Mouse (Mus musculus): ENCODE measurements around the gene Samhd1.

The Samhd1 gene

DNA sequence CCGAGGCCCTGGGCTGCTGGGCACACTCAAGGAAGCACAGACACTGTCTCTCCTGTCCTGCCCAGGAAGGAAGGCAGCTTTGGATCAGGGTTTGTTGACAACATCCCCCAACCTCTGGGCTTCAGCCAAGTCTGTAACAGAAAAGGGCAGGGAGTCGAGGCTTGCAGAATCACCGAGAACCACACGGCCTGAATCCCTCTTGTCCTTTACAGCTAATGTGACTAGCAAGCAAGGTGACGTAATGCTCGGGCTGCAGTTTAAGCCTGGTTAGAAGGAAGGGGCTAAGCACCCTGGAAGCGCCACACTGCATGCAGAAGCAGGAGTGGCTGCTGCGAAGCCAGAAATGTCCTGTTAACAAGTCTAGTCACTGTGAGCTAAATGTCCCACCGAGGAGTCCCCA is 64.7 kb downstream of the Samhd1 start:
- no peak for DNase-seq

DNA sequence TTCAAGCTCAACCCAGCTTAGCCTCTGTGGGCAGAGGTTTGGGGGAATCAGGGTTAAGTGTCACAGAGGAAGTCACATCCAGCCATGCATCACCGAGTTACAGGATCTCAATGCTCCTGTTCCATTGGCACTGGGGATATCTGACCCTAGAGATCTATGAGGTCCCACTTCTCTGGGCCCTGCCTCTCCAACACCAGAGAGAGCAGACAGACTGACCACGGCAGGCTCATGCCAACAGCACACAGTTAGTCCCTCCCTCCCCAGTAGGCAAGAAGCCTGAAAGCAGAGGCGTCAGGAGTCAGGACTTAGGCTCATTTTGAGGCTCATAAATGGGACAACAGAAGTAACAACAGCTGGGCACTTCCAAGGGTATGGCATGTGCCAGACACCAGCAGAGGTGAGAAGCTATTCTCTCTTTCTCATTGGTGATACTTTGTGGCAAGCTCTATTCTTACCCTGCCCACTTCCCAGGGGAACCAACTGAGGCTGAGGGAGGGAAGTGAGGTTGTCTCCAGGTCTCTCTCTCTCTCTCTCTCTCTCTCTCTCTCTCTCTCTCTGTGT is 65.2 kb downstream of the Samhd1 start:
- DNase-seq = no peak

DNA sequence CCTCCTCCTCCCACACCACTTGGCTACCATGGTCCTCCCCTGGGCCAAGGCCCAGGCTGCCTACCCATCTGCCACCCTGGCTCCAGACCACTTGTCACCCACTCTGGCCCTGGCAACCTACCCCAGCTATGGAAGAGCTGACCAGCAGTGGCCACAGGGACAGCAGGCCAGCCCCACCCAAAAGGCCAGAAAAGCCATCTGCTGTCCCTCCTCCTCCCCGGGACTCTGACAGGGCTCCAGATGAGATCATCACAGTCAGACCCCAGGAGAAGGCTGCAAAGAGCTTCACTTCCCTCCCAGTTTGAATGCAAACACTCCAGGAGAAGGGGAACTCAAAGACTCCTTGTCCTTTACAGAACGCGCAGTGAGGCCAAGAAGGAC is 65.7 kb downstream of the Samhd1 start:
- DNase-seq = no peak

DNA sequence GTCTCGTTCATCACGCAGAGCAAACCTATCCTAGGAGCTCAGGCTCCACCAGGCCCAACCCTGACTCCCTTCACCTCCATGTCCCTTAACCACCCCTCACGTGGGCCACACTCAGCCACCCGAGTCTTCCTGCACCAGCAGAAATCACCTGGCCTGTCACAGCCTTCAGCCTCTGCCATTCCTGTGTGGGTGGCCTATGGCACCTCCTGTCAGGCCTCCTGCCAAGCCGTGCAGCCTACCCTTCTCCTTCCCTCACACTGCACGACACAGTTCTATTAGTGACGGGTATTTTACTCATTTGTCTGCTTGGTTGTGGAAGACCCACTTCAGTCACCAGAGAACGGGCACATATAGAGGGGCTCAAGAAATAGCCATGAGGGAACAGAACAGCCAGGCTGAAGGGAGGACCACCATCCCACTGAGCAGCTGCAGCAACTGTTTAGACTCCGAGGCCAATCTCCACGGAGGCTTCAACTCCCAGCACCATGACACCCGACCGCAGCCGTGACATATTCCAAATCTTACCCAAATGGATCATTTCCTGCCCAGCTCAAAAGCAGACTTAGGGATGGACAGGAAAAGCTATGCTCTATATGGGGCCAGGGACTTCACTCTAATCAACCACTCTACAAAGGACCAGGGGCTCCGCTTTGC is 66.2 kb downstream of the Samhd1 start:
- no peak for DNase-seq

DNA sequence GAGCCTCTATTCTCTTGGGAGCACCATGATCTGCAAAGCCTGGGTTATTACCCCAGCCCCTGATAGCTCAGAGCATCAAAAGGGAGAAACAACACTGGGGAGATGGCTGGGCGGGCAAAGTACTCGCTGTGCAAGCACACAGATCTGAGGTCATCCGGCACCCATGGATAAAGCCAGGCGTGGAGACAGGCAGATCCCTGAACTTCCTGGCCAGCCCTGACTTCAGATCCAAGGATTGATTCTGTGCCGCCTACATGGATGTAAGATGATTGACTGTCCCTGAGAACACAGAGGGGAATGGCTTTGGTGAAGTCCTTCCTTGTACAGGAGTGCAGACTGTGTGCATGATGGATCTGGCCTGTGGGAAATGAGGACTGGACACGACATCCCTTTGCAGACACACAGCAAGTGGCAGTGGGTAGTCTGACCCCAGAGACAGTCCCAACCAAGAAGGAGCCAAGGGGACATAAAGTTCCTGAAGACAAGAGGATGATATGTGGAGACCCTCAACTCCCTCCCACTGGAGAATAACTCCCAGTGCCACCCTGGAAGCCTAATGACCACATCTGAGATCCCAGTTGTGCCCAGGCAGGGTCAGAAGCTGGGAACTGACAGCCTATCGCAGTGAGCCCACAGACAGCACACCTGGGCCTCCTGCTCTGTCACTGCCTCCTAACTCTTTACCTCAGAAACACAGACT is 68.2 kb downstream of the Samhd1 start:
- no peak for DNase-seq

DNA sequence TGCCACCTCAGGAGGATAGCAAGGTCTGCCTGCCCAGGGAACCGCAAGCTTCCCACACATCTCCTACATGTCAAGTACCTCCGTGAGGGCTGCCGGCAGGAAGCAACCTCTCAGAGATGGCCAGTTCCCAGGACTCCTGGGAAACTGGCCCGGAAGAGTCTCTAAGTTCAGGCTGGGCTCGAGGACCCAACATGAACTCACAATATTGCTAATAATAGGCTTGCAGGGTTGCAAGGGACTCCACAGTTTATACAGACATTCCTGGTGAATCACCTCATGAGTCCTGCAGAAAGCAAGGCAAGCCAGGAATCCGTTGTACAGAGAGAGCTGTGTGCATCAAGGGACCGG is 69.2 kb downstream of the Samhd1 start:
- no peak for DNase-seq

DNA sequence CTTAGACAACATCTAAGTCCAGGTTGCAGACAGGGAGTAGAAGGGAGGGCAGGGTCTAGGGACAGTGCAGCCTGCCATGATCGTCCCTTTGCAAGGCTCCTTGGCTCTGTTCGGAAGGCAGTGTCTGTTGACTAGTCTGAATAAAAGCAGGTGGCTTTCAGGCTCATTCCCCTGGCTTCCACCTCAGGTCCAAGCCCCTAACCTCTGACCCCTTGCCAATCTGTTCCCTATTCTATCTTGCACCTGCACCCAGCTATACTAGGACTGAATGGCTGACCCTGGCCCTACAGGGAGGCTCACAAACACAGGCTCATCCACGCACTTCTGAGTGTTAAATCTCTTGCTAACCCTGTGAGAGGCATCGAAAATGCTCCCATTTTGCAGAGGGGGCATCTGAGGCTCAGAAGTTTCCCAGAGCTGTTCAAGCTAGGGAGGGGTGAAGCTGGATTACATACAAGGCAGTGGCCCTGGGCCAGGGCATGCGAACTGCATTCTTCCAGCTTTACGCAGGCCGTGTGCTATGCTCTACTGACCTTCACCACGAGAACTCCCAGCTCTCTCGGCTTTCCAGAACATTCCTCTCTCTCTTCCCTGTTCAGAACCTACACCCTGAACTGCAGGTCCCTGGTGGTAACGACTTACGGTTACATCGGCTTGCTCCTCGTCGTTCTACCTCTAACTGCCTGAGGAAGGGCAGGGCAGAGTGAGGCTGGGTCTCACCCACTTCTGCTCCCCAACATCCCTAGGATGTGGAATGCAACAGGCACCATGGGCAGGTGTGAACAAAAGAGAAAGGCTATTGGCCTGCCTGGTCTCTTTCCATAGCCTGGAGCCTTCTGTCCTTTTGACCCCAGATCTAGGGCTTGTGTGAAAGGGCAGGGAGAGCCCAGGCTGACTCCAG is 69.8 kb downstream of the Samhd1 start:
- DNase-seq = no peak

DNA sequence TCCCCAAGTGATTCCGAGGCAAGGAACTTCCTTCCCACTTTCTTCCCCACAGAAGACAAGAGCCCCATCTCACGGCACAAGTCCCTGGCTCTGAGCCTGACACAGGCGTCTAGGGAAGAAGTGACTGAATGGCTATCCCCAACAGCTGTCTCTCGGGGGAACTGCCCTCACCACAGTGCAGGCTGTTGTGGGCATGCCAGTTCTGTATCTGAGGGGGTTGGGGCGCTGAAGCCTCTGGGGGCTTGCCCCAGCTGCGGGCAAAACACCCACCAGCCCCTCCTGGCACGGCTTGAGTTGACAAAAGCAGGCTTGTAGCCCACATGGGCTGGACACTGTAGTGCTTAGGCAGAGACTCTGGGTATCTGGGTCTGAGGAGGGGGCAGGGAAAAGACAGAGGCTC is 70.9 kb downstream of the Samhd1 start:
- DNase-seq = no peak

DNA sequence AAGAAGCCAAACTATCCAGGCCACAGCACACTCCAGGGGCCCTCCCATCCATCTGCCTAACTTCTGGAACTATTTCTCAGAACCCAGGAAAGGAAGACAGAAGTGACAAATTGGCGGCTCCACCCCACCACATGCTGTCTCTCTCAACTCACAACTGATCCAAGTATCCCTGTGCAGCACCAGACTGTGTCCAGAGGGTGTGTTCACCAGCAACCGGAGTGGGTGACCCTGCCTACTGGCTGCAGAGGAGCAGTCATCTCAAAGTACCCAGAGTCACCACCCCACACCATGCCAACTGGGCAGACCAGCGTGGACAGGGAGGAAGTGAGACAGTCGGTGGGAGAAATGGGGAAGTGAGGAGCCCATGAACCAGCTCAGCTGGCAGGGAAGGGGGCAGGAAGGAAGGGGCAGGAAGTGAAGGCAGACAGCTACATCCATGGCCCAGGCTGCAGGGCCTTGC is 71.8 kb downstream of the Samhd1 start:
- DNase-seq = peak; percentile 12

DNA sequence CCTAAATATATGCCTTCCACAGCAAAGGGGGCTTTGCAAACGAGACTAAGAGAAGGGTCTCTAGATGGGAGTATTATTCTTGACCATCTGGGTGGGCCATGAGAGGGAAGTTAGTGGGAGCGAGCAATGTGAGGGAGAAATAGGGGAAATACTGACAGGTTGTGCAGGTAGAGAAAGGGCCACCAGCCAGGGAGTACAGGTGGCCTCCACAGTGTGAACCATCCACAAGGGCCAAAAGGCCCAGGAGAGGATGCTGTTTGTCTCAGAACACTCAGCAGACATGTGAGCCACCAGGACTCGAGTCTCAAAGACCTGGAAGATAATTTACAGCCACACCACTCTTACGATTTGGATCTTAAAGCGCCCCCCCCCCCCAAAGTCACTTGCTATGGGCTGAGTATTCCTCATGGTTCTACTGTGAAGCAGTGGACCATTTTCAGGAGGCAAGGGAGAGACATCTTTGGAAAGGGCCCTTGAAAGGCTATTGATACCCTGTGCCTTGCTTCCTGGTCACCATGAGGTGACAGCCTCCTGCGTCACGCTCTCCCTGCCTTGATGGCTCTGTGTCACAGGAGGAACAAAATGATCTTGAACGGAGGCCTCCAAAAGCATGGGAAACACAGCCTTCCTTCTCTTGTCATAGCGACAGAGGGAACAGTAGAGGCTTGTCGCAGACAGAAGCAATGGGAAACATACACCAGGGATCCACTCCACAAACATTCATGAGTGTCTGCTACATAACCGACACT is 74.3 kb downstream of the Samhd1 start:
- no peak for DNase-seq

DNA sequence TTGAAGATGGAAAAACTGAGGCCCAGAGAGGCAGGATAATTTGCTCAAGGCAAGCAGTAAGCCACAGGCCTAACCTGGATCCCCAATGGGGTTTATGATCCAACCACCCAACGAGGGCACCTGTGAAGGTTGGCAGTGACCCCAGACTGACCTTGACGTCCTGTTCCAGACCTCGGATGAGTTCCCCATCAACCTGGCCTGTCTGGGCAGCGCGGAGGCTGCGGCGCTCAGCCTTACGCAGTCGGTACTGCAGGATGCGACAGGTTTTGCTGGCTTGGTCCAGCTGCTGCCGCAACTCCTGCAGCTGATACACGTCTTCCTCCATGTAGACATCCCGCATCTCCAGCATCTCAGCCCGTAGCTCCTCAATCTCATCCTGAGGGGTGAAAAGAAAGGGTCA is 75.0 kb downstream of the Samhd1 start:
- no peak for DNase-seq

DNA sequence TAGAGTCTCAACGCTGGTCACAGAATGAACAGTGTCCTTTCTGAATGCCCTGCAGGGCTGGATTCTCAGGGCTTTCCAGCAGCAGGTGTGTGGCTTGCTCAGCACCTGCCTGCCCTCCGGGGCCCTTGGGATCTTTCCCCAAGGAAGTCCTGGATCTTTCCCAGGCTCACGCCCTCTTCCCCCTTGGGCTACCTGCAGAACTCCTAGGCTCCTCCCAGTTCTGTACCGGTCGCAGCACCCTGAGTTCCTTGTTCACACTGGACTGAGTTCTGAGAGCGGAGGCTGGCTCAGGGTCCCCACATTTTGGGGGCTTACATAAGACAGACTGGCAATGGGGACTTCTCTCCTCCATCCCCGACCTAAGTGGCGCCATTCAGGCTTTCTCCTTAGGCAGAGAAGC is 75.9 kb downstream of the Samhd1 start:
- DNase-seq = no peak

DNA sequence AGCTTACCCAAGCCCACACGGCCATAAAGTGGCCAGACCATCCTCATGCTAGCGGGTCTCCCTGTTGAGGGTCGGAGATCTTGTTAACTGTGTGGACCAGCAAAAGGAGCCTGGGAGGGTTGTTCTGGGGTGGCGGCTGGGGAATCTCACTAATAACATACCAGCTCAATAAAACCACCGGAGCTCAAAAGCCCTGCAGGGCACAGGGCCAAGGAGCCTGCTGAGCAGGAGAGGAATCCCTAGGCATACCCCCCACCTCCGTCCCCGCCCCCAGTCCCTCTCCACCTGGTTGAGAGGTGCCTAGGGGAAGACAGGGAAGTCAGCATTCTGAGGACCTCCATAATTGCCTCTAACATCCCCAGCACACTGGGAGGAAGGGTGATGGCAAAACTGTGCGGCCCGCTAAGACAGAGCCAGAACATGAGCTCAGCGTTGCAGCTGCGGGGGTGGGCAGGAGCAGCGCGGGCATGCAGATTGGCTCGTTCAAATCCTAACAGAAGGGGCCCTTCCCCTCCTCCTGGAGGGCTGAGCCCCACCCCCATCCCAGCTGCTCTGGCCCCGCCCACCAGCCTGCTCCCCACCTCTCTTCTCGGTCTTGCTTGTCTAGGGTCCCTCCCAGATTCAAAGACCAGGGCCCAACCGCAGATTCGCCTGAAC is 76.6 kb downstream of the Samhd1 start:
- DNase-seq = peak; percentile 67

DNA sequence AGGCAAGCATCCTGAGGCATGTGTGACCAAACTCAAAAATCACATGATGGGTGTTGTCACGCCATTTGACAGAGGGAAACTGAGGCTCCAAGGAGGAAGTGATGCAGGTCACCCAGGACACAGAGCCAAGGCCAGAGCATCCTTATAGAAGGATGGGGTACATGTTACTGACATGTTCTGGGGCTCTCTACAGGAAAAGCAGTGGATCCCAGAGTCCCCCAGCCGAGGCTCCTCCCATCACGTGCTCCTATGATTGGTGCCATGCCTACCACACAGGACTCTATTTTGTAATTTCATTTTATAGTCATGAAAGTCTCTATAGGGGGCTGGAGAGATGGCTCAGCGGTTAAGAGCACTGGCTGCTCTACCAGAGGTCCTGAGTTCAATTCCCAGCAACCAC is 77.3 kb downstream of the Samhd1 start:
- no peak for DNase-seq

DNA sequence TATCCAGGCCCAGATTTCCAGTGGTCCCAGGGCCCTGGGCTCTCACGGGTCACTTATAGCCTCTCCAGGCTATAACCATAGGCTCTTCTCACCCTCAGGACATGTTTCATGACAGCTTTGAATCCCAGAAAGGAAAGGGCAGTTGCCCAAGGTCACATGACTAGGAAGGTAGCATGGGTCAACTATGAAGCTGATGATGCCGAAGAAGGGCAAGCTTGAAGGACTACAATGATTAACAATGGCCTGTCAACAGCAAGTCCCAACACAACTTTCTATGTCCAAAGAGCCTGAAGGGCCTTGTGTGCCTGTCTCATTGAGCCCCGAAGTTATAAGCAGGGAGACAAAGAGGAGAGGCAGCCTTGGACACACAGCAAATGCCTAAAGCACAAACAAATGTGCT is 77.9 kb downstream of the Samhd1 start:
- DNase-seq = no peak

DNA sequence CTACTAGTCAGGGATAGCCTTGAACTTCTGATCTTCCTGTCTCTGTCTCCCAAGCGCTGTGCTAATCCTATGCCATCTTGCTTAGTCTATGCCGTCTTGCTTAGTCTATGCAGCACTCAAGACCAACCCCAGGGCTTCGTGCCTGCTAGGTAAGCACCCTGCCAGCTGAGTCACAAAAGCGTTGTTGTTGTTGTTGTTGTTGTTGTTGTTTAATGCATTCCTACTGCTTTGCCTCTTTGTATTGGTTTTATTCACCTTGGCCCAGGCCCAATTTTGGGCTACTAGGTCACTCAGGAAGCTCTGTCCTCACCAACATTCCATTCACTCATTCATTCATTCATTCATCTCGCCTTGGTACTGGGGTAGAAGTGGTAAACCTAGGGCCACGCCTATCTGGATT is 79.3 kb downstream of the Samhd1 start:
- no peak for DNase-seq

DNA sequence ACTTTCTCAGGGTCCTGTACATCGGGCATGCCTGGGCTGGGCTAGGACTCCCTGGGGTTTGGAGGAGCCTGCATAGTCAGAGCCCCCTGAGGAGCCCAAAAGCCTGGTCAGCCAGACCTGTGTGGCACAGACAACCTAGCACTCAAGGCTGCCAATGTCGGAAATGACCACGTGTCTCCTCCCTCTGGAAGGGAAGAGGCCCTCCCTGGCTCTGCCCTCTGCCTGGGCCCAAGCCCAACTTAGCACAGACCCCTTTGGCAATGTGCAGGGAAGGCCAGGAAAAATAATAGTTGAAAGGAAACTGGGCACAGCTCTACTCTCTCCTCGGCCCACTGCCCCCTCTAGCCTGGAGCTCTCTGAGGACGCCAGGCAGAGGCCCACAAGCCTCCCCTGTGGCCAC is 80.2 kb downstream of the Samhd1 start:
- DNase-seq = no peak

DNA sequence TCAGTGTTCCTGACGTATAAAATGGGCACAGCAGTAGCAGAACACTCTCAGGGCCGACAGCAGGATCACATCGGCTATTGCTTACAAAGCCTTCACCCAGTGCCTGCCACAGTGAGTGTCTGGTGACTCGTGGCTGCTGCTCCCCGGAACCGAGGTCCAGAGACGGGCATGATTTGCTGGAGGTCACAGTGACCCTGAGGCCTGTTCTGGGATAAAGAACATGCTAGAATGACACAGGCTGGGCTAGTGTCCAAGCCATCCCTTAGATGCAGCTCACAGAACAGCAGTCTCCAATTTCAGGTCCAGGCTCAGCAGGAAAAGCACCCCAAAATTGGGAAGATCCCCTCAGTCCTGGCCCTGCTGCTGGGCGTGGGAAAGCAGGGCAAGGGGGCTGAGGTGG is 80.8 kb downstream of the Samhd1 start:
- no peak for DNase-seq

DNA sequence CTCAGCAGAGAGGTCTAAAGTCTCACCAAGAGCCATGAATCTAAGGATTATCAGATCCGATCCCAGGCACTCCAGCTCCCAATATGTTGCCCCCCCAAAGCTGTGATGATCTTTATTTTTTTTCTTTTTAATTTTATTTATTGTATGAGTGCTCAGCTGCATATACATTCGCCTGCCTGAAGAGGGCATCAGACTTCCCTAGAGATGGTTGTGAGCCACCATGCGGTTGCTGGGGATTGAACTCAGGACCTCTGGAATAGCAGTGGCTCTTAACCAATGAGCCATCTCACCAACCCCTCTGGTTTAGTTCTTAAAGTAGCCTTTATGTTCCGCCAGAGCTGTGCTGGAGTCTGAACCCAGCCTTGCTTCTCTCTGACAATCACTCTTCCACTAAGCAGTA is 81.3 kb downstream of the Samhd1 start:
- DNase-seq = no peak

DNA sequence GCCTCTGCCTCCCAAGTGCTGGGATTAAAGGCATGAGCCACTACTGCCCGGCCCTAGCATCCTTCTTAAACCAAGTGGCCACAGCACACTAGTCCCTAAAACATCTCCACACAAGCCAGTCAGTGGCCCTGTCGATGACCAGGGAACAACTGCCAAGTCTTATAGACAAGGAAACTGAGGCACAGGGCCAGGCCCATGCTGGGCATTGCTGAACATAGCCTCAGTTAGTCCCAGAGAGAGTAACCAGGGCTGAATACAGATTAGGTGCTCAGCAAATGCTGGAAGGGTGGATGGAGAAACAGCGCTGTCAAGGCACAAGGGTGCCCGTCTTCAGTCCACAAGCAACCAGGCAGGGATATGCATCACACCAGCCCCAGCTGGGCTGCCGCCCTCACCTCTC is 81.9 kb downstream of the Samhd1 start:
- DNase-seq = no peak

DNA sequence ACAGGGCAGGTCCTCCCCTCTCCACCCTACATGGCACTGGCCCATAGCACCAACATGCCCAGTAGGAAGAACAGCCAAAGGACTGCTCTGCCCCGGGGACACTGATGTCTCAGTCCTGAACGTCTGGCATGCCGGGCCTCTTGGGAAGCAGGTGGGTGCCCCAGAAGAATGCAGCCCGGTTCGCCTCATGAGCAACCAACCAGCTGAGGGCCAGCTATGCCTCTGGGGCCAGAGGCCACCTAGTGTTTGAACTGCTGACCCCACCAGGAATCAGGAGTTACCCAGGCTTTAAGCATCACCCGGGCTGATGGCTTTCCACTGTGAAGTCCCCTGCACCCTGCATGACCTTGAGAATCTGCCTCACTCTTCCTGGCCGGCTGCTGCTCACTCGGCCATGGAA is 82.6 kb downstream of the Samhd1 start:
- no peak for DNase-seq

DNA sequence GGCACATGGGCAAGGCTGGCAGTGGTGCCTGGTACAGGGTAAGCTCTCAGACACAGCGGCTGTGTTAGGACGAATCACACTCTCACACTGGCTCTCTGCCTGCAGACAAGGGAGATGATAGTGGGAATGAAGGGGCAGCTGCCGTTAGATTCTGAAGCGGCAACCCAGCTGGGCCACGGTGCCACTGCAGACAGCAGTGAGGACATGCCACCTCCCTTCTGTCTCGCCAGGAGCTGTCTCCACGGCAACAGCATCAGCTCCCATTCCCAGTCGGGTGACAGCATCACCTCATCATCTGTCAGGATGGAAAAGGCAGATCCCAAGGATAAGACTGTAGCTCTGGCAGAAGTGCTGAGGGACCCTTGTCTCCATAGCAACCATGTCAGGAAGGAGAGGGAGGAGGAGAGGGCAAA is 85.2 kb downstream of the Samhd1 start:
- DNase-seq = no peak
